Mouse (Mus musculus) thymus, postnatal 36 days (tissue): ENCODE data around the gene Tnfsf15.

ENCODE experiments used
- DNase-seq, 2 experiments: peaks; one replicate each; pipeline ENCODE4 v3.0.0; 2022; ENCODE audit warnings: mixed read lengths in 2 of 2

The Tnfsf15 gene

DNA sequence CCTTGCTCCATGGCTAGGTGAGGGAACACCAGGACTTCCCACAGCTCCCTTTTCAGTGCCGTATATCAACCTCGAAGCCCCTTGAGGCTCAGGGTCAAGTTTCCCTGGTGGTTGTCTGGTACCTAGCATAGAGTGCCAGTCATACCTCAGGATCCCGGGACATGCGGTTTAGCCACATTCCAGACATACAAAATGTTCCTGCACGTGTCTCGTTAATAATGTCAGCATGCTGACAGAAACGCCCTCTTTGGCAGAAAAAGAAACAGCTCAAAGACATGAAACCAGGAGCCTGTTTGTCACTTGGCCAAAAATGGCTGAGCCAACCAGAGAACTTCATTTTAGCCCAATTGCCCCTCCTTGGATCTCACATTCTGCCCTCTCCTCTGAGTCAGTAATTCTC is 2.8 kb downstream of the Tnfsf15 start:
- no peak for DNase-seq

DNA sequence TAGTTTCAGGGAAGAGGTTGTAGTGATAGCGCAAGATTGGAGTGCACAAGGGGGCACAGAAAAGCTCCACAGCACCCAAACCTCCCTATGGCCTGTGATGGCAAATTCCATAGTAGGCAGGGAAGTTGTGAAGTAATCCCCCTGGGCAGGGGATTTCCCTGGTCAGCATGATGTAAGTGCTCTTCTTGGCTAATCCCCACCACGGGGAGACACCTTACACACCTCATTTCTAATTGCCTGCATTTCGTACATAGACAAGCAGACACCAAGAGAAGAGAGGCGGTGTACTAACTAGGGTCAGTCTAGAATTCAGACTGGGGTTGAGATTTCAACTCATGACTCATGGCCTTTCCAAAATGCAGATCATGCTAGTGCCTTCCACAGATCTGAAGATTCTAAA is 4.2 kb downstream of the Tnfsf15 start:
- DNase-seq: no peak

DNA sequence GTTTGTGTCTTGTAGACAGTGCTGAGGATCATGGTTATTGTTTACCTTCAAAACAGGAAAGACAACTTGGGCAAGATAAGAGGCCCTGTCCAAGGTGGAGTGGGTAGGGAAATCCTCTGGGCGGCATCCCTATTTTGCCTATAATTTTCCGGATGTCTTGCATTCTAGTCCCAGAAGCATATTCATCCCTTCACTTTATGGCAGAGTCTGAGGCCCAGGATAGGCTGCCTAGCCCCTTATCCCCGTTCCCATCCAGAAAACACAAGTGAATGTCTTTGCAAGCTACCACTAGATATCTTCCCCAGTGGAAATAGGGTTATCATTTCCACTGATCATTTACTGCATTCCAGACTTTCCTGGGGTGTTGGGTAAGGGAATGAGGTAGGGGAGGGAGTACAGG is 4.9 kb downstream of the Tnfsf15 start:
- no peak for DNase-seq

DNA sequence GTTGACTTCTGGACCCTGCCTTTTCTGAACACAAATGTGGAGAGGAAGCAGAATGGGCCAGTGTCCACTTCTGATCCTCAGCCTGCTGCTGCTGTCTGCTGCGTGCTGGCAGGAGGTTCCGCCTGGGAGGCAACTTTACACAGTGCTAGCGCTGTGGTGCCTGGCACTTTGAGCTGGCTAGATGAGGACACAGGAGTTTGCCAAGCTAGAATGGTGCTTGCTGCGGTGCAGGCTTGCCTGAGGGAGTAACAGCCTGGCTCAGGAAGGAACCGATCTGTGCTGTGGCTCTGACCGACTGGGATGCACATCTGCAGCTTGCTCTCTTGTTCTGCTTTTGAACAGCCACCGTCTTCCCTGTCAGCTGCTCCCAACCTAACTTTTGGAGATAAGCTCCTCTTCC is 5.4 kb downstream of the Tnfsf15 start:
- no peak for DNase-seq

DNA sequence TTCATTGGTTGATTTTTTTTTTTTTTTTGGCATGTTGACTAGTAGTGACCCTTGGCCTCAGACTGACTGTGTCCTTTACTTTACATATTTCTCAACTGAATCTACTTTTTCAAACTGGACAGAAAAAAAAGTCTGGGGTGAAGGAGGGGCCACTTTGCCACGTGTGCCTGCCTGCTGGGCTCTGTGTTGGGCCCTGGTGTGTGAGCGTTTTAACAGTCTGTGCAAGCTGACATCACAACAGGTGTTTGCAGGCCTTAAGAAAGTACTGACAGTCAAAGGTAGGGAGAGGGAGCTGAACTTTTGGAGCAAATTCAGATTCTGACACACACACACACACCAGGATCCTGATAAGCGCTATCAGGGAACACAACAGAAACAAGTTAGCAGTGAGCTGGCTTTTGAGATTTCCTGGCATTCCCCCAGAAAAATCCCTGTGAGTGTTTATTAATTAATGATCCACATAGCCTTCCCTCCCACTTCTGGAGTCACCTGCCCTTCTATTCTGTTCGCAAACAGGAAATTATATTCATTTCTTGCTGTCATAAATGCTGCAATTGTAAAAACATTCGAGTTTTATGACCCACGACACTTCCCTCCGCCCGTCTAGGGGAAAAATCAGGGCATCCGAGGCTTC is 6.4 kb downstream of the Tnfsf15 start:
- DNase-seq: no peak

DNA sequence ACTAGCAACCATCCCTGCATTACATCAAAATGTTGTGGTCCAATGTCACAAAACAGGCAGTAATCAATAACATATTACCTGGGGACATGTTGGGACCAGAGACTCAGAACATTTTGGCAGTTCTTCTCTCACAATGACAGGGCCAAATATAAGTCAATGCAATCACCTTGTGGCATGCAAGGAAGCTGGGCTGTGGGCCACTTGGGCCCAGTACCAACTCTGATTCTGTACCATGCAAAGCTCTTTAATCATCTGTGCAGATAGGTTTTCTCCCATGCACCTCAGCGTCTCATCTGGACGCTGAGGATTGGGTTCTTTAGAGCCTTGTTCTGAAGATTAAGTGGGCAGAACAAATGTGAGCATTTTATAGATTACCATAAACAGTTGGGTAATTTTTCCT is 13.6 kb downstream of the Tnfsf15 start:
- no peak for DNase-seq

DNA sequence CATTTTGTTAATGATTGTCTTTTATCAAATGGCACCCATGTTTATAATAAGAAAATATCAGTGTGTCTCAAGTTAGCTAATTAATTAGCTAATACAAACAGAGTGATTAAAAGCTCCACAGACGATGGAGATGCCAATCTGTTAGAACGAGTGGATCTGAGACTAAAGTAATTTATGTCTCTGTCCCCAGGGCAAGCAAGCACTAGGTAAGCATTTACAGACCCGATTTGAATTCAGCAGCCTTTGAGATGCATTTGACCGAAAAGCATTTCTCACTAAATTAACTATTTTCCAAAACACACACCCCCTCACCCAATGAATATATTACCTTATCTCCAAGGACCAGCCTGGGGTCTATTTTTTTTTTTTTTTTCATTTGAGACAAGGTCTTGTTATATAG is 18.2 kb downstream of the Tnfsf15 start:
- DNase-seq: no peak

DNA sequence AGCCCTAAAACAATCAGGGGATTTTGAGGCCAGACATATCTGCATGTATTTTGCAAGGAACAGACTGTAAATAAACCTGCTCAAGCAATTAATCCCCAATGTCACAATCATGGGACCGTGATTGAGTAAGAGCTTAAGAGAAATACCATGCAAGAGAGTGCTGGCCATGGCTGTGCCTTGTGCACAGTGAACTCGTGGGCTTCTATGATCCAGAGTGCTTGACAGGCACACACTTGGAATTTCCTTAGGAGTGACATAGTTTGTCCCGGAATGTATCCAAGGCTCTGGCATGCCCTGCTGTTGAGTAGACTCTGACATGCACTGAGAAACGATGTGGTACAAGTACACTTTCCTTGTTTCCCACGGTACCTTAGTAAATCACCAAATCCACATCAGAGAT is 18.9 kb downstream of the Tnfsf15 start:
- DNase-seq: no peak

DNA sequence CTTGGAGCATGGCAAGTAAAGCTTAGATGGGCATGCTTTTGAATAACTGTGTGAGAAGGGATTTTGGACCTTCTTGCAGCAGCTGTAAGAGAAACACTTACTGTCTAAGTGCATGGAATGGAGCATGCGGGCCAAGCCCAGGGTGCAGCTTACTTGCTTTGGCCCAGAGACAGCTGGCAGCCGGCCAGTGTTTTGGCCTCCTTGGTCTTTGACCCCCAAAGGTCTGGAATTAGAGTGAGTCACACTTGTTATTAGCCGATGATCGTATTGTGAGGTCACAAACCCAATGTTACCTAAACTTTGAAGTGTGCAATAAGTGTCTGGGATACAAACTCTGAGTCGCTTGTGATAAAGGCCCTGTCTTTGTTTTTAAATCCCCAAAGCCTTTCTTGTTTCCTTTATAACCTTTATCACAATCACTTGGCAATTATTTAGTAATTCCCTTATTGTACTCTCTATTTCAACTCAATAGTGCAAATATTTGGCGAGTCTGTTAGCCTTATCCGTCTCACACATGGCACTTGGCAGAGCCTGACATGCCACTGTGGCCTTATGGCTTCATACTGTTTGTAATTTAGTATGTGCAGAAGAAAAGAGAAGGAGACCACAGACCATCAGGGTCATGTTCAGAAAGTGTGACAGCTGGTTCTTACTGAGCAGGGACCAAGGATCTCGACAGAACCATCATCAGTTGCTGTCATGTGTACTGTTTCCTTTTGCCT is 26.8 kb downstream of the Tnfsf15 start:
- DNase-seq: no peak

DNA sequence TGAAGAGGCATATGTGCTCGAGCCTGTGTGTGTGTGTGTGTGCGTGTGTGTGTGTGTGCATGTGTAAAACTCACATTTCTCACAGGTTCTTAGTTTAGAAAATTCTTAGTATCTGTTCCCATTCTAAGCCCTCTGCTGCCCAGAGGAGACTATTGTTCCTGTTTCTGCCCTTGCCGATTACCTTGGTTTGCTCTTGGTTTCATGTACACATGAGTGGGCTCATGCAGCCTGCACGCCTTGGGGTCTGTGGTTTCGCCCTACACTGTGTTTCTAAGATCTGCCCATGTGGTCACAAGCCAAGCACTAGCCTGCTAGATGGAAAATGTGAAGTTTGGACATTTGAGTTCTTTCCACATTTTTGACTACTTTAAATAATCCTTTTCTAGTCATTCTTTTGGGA is 33.0 kb downstream of the Tnfsf15 start:
- DNase-seq: no peak

DNA sequence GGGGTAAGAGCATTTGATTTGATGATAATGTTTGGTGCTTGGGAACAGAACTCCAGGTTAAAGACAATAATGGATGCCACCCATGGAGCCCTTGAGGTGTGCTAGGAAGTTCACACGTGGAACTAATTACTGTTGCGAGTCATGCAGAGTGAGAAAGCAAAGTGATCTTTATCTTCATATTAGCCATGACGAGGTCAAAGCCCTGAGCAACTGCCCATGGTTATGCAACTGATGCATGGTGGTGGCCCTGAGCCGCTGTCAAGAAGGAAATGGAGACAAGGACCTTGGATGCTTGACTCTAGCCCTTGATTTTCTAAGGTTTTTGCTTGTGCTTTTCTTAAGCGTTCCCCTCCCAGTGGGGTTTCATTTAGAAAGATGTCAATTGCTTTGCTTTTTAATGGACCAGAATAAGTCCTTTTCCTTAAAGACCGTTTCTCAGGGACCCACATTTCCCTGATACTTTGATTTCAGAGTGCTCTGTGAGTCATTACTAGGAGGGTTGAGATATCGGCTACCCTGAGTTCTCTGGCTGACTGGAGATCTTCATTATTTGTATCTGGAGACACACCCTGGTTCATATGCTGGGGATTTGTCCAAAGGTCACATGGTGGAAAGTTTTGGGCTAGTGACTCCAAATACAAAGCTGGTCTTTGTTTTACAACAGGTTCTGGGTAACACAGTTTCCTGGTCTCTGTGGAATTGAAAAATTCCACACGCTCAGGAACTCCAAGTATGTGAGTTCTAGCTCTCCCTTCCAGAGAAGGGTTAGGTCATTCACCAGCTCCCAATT is 34.3 kb downstream of the Tnfsf15 start:
- no peak for DNase-seq

DNA sequence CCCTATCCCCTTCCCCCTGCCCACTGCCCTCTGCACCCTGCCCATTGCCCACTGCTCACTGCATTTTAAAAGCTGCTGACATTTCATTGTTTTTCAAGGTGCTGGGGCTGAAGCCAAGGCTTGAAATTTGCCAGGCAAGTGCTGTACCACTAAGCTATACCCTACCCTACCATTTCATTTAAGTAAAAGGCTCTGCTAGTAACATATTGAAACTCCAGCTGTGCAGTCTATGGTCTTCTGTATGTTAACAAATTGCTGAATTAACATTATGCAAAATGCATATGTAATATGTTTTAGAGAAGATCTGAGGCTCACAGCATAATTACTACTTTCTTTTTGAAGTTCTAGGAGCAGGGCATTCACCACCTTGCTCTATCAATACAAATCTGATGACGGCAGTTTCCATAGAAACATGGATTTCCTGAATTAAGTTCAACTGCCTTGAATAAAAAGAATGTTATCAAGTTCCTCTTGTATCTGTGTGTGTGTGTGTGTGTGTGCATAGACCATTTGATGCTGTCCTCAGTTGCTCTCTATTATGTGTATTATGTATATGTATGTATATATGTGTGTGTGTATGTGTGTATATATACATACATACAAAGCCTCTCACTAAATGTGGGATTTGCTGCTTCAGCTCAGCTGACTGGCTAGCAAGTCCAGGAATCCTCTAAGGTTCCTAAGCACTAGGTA is 38.5 kb downstream of the Tnfsf15 start:
- DNase-seq: no peak

DNA sequence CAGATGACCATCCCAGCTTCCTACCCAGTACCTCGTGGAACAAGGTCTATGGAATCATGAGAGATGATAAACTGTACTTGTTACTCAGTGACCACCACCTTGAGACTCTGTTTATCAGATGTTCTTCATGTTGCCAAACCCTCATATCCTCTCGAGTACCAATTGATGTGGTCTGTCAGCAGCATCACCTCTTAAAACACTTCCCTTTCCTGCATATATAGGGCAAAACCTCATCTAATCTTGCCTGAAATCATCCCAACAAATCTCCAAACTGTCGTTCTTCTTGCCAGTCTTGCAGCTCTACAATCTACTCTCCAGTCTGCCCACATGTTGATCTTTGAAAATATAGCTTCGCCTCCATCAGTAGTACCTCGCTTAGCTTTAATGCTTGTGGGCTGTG is 40.7 kb downstream of the Tnfsf15 start:
- no peak for DNase-seq

DNA sequence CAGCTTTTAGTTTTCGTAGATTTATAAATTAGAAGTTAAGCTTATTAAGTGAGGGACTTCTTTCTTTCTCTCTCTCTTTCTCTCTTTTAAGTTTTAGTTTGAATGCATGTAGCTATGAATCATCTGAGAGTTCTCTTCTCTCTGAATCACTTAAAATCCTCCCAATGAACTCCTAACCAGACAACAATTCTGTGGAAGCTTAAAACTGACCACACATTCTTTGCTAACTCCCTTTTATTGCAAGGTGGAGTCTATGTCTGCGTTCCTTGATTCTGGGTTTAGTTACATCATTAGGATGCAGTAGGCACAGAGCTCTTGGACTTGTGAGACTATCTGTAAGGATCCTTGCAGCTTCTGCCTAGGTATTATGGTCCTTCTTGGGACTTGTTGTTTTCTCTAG is 41.2 kb downstream of the Tnfsf15 start:
- no peak for DNase-seq

DNA sequence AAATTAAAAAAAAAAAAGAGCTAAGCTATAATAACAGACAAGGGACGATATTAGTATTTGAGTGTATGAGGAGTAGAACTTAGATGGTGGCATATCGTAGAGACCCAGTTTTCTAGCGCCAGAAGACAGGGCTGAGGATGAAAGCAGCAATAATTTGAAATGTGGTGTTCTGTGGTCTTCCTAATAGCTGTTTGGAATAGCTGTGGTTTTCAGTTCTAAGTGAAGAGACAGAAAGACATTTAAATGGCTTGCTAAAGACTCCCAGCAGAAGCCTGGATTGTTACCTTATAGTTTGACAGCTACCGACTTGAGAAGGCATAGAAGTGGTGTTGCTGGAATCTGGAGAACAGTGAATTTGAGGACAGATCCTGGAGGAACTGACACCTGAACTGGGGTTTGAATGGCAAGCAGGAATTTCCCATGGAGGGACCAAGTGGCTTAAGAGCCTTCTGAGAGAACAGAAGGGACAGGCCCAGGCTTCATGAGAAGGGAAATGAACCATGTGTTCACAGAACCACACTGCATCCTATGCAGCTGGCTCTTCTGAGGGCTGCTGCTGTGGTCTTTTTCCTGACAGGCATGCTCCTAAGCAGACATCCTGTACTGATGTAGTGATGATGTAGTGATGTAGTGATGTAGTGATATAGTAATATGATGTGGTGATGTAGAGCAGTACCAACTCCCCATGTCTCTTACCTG is 42.8 kb downstream of the Tnfsf15 start:
- DNase-seq: no peak

DNA sequence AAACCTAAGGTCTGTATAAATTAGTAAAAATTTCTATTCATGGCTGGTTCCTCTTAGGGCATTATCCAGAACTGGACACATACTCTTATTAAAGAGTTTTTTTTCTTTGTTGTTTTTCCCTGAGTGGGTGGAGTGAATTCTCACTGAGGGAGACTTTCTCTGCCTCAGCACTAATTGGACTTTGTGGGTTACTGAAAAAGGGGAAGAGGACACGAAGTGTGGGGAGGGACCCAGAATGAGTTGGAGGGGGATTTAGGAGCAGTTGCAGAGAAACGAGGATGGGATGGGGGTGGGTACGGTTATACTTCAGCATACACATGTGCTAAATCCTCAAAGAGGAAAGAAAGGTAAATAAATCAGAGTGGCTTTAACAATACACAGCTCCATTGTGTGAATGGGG is 45.2 kb downstream of the Tnfsf15 start:
- DNase-seq: no peak

DNA sequence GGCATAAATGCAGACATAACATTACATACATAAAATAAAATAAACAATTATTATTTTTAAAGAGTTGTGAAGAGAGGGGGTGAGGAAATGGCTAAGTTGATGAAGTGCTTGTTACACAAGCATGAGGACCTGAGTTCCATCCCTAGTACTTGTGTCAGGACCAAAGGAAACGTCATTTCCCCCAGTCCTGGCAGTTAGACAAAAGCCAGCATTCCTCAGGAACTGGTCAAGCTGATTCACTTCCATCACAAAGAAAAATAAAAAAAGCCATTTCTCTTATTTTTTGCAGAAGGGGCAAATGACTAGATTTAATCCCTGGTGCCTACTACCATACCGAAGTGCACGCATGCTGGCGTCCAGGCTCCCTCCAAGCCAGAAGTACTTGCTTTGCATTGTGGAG is 48.0 kb downstream of the Tnfsf15 start:
- DNase-seq: no peak

DNA sequence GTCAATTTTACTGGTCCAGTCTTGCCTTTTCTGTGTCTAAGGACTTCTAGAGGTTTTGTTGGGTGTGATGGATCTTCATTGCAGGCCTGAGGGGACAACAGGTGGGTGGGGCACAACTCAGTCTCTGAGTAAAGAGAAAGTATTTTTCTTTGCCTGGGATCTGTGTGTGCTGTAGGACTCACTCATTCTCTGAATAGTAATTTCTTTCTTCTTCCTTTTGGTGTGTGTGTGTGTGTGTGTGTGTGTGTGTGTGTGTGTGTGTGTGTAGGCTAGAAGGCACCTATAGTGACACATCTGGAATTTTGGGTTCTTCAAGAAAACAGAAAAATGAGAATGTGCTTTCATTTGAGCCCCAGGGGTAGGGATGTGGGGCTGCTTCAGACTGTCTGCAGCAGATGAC is 52.6 kb downstream of the Tnfsf15 start:
- DNase-seq: no peak

DNA sequence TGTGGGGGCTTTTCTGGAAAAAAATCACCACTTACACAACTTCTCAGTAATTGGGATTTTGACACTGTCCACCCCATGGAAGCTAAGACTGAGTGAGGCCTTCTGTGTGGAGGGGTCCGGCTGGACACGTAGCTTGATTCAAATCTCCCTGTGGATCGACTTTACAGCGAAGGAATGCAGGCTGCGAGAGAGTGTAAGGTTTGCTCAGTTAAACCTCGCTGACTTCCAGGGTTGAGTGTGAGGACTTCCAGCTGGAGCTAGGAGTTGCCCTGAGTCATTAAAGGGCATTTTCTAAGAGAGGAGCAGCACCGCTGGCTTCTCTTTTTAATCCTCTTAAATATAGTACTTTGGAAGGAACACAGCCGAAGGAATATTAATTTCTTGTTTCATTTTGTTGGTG is 57.5 kb downstream of the Tnfsf15 start:
- no peak for DNase-seq

DNA sequence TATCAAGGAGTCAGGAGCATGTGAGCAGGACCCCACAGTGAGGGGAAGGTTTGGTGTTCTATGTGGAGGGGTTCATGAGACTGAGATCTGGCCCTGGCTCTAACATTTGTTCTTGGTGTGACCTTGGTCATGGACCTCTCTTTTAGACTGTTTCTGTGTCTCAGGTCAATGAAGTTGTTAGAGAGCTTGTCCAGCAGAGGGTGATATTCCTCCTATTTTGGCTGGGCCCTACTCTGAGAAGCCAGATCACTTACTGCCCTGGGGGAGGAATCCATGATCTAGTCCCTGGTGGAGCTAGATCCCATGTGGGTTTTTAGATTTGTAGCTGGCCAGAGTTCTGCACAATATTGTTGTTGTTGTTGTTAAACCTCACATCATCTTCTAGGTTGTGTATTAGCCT is 58.8 kb downstream of the Tnfsf15 start:
- no peak for DNase-seq

DNA sequence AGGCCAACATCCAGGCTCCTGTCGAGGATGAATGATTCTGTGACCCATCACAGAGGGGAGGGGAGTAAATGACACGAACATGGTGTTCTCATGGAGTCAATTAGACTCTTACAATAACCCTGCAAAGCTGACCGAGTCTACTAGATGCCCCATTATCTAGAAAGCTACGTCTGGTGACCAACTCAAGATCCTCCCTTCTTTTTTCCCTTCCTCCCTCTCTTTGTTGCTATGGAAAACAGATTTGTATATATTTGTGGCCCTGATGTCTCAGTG is 59.7 kb downstream of the Tnfsf15 start:
- DNase-seq: no peak

DNA sequence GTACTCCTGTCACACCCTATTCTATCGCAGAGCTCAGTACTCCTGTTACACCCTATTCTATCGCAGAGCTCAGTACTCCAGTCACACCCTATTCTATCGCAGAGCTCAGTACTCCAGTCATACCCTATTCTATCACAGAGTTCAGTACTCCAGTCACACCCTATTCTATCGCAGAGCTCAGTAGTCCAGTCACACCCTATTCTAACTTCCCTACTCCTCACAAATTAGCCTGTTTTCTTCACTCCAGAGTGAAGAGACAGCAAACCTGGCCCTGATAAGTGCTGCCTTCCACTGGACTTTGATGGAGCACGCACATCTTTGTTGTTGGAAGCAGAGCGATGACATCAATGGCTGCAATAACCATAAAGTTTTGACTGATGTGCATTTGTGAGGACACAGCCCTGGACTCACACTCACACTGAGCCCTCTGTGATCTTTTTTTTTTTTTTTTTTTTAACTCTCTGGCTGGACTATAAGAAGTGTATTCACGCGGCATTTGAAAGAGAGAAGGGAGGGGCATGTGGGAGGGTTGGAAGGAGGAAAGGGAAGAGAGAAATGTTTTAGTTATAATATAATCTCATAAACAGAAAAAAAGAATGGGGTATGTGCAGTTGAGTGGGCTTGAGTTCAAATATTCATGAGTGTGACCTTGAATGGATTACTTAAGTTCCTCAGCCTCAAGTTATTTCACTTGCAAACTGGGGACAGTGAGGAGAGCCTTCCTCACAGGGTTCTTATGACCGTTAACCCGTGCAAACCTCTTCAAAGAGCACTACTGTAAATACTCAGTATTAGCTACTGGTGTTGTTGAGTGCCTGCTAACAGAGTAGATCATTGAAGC is 60.3 kb downstream of the Tnfsf15 start:
- no peak for DNase-seq
